Mouse (Mus musculus) heart, postnatal 0 days (tissue): ENCODE results near the gene Ror2.

Source experiments
- CTCF ChIP-seq: IDR thresholded peaks from 2 replicates; pipeline ENCODE4 v1.5.1; 2016; ENCODE audit warnings: antibody characterized with exemption, control low read depth, low read depth
- EP300 ChIP-seq: IDR thresholded peaks from 2 replicates; pipeline ENCODE4 v1.6.1; 2016; ENCODE audit warnings: antibody characterized with exemption, low read depth

- TF ChIP-seq CTCF (no peak), EP300 (no peak)
Measured at GRCm38 (mm10) chr13:53176695-53177423, 109.1 kb downstream of the Ror2 start.
